Mouse (Mus musculus): ENCODE data around the gene Tcn2. TPM values are rescaled to one million over a fixed set of nuclear protein-coding genes. Genes with fewer than 3 reads are reported as not detected.
"Not testable (repeated sequence)": the region's sequence is repeated elsewhere in the genome, so short reads cannot be mapped to it uniquely, and the experiment has no call there.

Gene Tcn2
- 100 to 1,000 TPM in 1 of 2 experiments, 10 to 100 TPM in 1; 91.7 to 108 TPM for total RNA-seq (2021)
- long read RNA-seq, experiment 1, transcript Tcn2-203 (10 exons, 1,949 nt): major isoform, 20 of 84 reads
- long read RNA-seq, experiment 1, transcript Tcn2-201 (10 exons, 1,897 nt): minor isoform, 5 of 84 reads
- long read RNA-seq, experiment 1, transcript Tcn2-207 (10 exons, 2,027 nt): minor isoform, 16 of 84 reads
- long read RNA-seq, experiment 1, partial matches to known transcripts: 30 of 84 reads
- long read RNA-seq, experiment 1, other reads (novel, unspliced or antisense): 10 of 84 reads
- long read RNA-seq, experiment 2, transcript Tcn2-203 (10 exons, 1,949 nt): major isoform, 27 of 116 reads
- long read RNA-seq, experiment 2, transcript Tcn2-201 (10 exons, 1,897 nt): minor isoform, 7 of 116 reads
- long read RNA-seq, experiment 2, transcript Tcn2-207 (10 exons, 2,027 nt): minor isoform, 22 of 116 reads
- long read RNA-seq, experiment 2, partial matches to known transcripts: 41 of 116 reads
- long read RNA-seq, experiment 2, other reads (novel, unspliced or antisense): 14 of 116 reads

- peak; percentile 93 for DNase-seq
Measured at GRCm38 (mm10) chr11:3931511-3932211, at the start of gene Tcn2. Gene Tcn2, minus strand, starts transcription at chr11:3932159.

- no peak for DNase-seq
Measured at GRCm38 (mm10) chr11:3981536-3981935, 49.6 kb upstream of the Tcn2 start.

DNA sequence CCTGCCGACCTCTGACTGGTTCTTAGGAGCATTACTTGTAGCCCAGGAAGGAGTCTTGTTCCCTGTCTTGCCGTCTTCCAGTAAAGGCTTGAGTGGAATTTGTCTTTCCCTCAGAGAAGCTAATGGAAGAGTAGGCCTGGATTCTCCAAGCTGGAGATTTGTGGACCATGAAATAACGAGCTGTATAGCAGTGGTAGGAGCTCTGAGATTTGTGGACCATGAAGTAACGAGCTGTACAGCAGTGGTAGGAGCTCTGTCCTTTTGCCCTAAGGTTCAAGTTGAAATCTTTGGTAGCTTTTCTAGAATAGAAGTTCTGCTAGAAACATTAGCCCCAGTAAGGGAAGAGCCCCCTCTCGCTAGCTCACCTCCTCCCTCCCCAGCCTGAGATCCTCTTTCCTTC, 46.5 kb upstream of the Tcn2 start:
- DNase-seq: no peak

DNA sequence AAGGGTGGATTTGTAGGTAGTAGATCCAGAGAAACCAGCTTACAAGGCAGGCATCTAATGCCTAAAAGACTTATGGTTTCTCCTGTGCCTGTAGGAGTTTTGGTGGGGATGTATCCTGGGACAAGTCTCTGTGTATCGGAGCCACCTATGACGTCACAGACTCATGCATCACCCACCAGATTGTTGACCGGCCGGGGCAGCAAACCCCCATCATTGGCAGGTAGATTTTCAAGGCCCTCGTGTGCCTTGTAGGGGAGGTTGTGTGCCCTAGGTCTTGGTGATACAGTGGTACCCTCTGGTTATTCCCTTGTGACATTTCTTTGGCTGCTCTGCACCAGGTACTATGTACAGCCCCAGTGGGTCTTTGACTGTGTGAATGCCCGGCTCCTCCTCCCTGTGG, 44.7 kb upstream of the Tcn2 start, which contains the start of gene 4930556J24Rik:
Gene 4930556J24Rik, minus strand, starts transcription at position 101 of the 400 bp plus-strand sequence.
- no peak for DNase-seq

GRCm38 (mm10) chr11:3974311-3974710, 42.4 kb upstream of the Tcn2 start:
- no peak for DNase-seq

GRCm38 (mm10) chr11:3973081-3973480, 41.1 kb upstream of the Tcn2 start:
- DNase-seq: no peak

DNA sequence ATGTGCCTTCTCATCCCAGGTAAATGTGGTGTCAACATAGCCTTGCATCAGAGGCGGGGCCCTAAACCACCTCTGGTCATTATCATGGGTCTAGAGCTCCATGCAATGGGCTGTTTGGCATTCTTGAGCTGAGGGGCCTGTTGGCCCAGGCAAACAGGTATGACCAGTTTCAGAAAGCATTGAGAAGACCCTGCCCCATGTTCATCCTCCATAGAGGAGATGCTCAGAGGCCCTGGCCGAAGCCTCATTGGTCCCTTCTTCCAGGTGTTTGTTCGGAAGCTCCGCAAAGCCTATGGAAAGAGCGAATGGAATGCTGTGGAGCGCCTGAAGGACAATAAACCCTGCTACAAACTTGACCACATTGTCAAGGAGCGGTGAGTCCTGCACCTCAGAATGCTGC, 38.4 kb upstream of the Tcn2 start:
- DNase-seq: no peak

- DNase-seq: no peak
Measured at GRCm38 (mm10) chr11:3969837-3970236, 37.9 kb upstream of the Tcn2 start.

DNA sequence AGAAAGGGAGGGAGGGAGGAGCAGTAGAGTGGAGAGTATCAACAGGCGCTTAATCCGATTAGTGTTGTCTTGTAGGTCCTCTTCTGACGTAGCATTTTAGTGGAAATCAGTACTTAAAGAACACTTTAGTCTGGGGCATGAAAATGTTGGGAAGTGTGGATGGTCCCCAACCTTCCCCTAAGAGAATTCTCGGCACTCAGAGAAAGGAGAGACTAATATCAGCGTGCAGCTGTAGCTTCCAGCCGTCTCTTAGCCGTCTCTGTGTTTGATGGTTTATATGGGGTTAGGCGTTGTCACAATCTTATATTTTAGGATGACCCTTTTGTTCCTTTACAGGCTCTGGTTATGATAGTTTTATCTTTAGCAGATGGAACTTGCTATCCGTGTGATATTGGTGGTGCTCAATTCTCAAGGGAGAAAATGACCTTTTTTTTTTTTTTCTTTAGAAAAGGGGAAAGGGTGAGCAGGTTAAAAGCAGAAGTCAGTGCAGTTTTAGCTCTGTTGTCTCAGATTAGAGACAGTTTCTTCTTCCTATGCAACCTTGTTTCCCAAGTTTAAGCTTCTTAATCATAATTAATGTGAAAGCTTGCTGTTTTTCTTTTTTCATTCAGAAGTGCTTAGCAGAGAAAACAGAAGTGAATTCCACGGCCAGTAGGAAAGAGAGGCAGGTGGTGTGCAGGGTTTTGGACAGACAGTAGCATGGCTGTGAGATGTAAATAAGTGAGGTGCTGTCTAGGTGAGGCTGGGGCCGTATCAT, 32.6 kb upstream of the Tcn2 start:
- DNase-seq: no peak

DNA sequence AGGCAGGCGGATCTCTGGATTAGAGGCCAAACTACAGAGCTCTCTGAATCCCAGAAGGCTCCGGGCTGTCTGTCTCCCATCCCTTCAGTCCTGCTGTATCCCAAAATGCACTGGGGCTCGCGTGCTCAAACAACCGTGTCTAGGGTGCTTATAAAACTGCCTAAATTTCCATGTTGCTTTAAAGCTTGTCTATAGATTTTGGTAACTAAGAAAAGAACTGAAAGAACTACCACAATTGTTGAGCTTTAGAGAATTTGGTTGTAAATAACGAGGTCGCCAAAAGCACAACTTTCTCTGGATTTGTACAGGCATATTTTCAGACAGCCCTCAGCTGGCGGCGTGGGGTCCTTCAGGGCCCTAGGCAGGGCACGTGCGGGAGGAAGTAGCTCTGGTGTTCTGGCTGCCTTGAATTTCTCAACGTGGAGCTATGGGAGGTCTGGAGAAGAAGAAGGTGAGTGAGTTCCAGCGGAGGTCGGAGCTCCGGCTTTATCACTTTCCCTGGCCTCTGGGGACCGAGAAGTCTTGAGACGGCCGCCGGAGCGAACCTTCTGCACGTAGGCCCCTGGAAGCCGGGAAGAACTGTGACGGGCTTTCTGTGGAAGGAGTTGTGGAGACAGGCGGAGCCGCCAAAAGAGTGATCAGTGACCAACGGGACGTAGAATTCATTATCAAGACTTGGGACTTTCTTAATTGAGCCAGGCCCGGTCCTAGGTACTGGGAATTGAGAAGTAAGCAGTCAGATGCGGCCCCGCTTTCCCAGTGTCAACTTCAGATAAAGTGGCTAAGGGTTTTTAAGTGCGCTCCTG, 31.9 kb upstream of the Tcn2 start, which contains the start of gene Pes1:
Gene Pes1, plus strand, starts transcription at position 366 of the 806 bp plus-strand sequence.
- DNase-seq: peak; percentile 84

- no peak for DNase-seq
Measured at GRCm38 (mm10) chr11:3963155-3963554, 31.2 kb upstream of the Tcn2 start.

DNA sequence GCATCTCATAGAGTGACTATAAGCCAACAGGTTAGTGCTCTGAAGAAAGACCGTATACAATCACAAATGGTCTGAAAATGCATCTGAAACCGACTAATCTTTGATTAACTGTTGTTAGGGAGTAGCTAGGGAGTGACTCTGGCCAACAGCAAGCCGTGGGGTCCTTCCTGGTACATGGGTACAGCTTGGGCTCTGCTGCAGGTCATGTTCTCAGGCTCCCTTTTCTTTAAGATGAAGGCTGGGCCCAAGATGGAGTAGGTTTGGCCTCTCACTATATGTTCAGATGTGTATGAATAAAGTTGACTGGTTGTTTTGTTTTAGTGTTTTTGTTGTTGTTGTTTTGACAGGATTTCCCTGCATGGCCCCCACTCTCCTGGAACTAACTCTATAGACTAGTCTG, 29.8 kb upstream of the Tcn2 start:
- DNase-seq: no peak

- DNase-seq: no peak
Measured at GRCm38 (mm10) chr11:3960901-3961300, 28.9 kb upstream of the Tcn2 start.

DNA sequence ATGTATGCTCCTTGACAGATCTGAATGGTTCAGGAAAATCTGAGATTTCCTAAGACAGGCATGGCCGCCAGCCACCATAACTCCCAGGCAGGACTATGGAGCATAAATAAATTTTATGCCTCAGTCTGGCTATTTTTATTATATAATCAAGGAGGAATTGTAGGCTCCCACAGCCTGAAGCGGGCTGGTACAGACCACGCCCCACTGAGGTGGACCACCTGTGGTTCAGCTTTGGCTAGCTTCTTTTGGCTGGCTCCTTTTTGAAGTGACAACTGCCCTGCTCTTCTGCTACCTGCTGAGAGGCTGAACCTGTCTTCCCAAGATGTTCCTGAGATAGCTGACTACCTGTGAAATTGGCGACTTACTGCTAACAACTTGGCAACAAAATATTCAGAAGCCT, 23.4 kb upstream of the Tcn2 start:
- DNase-seq: not testable (repeated sequence)

GRCm38 (mm10) chr11:3954876-3955275, 22.9 kb upstream of the Tcn2 start:
- DNase-seq: not testable (repeated sequence)

DNA sequence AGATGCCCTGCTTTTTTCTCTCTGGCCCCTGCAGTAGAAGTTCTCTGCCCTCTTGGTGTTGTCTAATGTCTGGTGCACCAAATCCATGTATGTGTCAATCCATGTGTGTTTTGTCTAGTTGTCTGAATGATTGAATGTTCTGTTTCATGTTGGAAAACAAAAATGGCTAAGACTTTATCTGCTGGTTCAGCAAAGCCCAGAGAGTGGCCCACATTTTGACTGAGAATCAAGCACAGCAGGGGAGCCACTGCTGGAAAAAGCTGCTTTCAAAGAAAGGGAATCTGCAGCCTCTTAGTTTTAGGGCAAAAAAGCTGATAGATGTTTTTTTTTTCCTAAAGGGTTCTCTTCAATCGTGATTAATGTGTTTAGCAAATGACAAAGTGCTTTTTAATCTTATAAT, 14.4 kb upstream of the Tcn2 start:
- no peak for DNase-seq

DNA sequence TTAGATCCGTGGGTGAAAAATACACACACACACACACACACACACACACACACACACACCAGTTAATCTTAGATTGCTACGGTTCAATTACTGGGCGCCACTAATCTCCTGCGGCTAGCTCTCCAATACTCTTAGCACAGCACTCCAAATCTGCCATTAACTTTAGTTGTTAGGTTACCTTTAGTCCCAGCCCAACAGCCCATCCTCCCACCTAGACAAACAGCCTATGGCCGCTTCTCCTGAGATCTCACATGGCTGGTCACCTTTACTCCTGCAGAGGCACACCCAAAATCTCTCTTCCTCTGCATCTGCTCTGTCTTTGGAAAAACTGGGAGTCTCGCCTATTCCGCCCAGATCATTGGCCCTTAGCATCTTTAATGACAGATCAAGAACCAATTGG, 9.4 kb upstream of the Tcn2 start:
- DNase-seq: no peak

DNA sequence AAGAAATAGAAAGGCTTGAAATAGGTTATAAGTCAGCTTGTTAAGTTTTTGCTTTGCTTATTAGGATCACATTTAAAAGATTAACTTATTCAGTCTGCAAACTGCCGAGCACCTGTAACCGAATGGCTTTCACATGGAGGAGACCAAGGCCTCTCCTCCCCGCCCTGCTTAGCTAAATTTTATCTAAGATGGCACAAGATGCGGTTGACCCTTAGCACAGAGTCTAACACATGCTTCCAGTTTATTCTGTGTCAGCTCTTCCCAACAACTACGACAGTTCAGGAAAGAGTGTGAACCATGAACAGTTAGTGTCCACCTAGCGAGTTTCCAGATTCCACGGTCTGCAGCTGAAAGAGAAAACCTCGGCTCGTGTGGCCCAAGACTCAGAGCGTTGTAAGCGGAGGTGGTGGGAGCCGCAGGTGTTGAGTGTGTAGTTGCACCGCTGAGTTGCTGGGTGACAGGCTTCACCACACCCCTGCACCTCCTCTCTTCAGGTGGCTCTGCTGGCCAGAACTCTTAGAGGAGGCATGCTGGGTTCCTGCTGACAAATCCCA, 5.4 kb upstream of the Tcn2 start:
- no peak for DNase-seq

GRCm38 (mm10) chr11:3936318-3936717, 4.4 kb upstream of the Tcn2 start:
- DNase-seq: no peak

- no peak for DNase-seq
Measured at GRCm38 (mm10) chr11:3935135-3935534, 3.2 kb upstream of the Tcn2 start.

DNA sequence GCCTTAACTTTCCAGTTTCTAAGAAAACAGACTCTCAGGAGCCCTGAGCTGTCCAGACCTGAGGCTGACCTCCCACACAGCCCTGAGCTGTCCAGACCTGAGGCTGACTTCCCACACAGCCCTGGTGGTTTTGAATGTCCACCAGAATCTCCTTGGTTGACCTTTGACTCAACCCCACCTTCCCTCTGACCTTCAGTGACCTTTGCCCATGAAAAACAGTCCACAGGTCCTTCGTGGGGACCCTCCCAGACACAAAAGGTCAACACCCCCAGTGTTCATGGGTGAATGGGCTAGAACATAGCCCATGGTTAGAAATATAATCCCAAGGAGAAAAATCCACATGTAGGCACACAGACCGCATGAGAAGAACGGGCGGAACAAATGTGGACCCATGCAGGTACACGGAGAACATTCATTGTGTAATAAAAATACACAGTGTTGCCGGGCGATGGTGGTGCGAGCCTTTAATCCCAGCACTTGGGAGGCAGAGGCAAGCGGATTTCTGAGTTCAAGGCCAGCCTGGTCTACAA, 1.9 kb upstream of the Tcn2 start:
- no peak for DNase-seq
